Mouse (Mus musculus): Measurements from ENCODE around the gene Acsl4.

DNA sequence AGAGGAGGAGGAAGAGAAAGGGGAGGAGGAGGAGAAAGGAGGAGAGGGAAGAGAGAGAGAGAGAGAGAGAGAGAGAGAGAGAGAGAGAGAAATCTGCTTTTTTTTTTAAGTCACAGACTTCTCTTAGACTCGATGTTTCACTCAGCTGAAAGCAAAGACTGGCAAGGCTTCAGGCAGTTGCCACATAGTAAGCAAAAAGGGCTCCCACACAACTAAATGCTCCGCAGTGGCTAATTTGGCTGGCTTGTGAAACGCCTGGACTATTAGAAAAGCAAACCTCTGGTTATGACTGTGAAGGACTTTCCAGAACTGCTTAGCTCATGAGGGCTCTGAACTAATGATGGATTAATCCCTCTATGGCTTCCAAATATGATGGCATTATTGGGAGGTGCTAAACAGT lies 42.5 kb upstream of the Acsl4 start:
- no peak for TF ChIP-seq CTCF (IDR thresholded peaks at IDR 0.05; ENCODE audit: low read depth)
- TF ChIP-seq EP300 (IDR thresholded peaks at IDR 0.05; ENCODE audit: low read depth), result no peak
